Mouse (Mus musculus) c-Kit-negative CD71-positive TER-119-positive erythroid progenitor cells, embryonic 14.5 days (primary cell): Measurements from ENCODE around the gene Gnl1.
"Not testable (repeated sequence)": the region's sequence is repeated elsewhere in the genome, so short reads cannot be mapped to it uniquely, and the experiment has no call there.

Experiments used
- DNase-seq: peaks from one replicate; pipeline ENCODE4 v3.0.0-alpha.2; 2013; ENCODE audit warnings: low read depth, low spot score

The Gnl1 gene

GRCm38 (mm10) chr17:36023710-36024654 lies 44.3 kb downstream of the Gnl1 start:
- DNase-seq = no peak

GRCm38 (mm10) chr17:36025197-36025596 lies 45.5 kb downstream of the Gnl1 start:
- DNase-seq = no peak

GRCm38 (mm10) chr17:36025901-36026300 lies 46.2 kb downstream of the Gnl1 start:
- DNase-seq = no peak

- DNase-seq = no peak
Observed at GRCm38 (mm10) chr17:36027663-36028062, 48.0 kb downstream of the Gnl1 start.

- no peak for DNase-seq
Observed at GRCm38 (mm10) chr17:36028879-36029619, 49.4 kb downstream of the Gnl1 start.

GRCm38 (mm10) chr17:36030046-36030702 lies 50.5 kb downstream of the Gnl1 start:
- not testable (repeated sequence) for DNase-seq

GRCm38 (mm10) chr17:36030703-36031582 lies 51.3 kb downstream of the Gnl1 start:
- not testable (repeated sequence) for DNase-seq

GRCm38 (mm10) chr17:36031583-36032331 lies 52.1 kb downstream of the Gnl1 start:
- not testable (repeated sequence) for DNase-seq

- not testable (repeated sequence) for DNase-seq
Observed at GRCm38 (mm10) chr17:36032351-36032875, 52.8 kb downstream of the Gnl1 start, which contains the start of gene H2-T23. TSS of gene H2-T23 (minus strand) at chr17:36032855.

GRCm38 (mm10) chr17:36034524-36034923 lies 54.9 kb downstream of the Gnl1 start:
- not testable (repeated sequence) for DNase-seq

- not testable (repeated sequence) for DNase-seq
Observed at GRCm38 (mm10) chr17:36035010-36035638, 55.5 kb downstream of the Gnl1 start.

- DNase-seq = not testable (repeated sequence)
Observed at GRCm38 (mm10) chr17:36036126-36036525, 56.5 kb downstream of the Gnl1 start.
